Mouse (Mus musculus) cerebellum, adult 9-10 months (tissue): ENCODE measurements at regions not wholly inside any gene's neighbourhood (a gene's known extent, or its start where the extent isn't known, plus 50 kb on each side); places are given as distances from the start of the nearest gene placed in this dataset.

Source experiments
- DNase-seq: peaks from one replicate; pipeline ENCODE4 v3.0.0; 2022

DNA sequence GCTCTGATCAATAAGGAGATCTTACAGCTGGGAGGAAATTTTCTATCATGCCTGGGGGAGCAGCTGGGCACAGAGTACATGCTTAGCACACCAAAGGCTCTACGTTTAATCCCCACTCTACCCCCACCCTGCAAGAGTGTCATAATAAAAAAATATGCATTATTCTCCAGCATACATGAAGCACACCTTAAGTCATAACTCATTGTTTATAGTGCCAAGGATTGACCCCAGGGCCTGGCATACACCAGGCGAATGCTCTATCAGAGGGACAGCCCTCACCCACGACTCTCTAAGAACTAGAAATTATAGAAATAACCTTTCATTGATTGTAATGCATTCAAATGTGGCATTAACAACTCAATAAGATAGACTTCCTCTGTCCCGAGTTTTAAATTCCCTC, 59.4 kb upstream of the Ppp2r5c start:
- no peak for DNase-seq

DNA sequence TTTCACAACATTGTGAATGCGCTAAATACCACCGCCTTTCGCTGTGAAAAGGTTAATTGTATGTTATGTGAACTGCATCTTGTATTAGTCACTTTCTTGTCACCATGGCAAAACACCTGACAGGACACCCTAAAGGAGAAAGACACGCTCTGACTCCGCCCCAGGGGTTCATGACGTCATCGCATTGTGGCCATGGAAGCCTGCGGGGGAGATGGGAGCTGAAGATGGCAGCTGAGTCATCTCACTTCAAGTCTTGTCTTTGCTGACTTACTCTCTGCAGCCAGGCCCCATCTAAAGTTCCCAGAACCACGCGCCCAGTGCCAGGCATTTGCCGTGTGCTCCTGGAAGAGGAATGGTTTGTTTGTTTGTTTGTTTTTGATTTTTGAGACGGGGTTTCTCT, 57.5 kb upstream of the Ppp2r5c start:
- no peak for DNase-seq

DNA sequence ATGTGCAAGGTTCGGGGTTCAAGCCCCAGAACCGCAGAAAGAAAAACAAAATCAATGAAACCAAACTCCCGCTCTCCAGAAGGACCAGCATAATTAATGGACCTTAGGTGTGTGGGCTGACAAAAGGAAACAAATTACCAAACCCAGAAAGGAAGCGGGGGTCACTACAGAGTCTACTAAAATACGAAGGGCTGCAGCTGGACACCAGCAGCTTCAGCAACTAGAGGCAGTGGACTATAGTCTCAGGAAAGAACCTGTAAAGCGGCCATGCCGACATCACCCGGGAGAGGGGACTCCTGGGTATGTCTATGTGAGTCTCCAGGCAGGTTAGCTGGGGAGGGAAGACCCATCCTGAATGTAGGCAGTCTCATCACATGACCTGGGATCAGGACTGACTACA, 55.5 kb upstream of the Ppp2r5c start:
- DNase-seq = no peak

DNA sequence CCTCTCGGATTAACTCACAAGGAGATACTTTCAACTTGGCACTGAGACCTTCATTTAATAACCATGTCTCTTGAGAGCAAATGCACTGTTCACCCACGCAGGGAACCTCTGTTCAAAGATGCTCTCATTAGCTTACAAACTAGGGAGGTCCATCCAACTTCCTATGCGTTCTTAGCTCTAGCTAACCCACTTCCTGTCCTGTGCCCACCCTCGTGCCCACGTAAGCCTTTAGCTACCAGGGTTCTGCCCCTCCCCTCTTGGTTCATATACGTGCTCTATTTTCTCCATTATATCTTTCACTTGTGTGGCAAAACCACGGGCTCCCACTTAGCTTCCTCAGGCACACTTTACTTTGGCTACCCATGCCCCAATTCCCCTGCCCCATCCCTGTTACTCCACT, 53.4 kb upstream of the Ppp2r5c start:
- no peak for DNase-seq
